Mouse (Mus musculus): ENCODE measurements around the gene Zic1. TPM values are rescaled to one million over a fixed set of nuclear protein-coding genes. Genes with fewer than 3 reads are reported as not detected.

Gene Zic1
- polyA plus RNA-seq, 1 experiment = not detected

DNA sequence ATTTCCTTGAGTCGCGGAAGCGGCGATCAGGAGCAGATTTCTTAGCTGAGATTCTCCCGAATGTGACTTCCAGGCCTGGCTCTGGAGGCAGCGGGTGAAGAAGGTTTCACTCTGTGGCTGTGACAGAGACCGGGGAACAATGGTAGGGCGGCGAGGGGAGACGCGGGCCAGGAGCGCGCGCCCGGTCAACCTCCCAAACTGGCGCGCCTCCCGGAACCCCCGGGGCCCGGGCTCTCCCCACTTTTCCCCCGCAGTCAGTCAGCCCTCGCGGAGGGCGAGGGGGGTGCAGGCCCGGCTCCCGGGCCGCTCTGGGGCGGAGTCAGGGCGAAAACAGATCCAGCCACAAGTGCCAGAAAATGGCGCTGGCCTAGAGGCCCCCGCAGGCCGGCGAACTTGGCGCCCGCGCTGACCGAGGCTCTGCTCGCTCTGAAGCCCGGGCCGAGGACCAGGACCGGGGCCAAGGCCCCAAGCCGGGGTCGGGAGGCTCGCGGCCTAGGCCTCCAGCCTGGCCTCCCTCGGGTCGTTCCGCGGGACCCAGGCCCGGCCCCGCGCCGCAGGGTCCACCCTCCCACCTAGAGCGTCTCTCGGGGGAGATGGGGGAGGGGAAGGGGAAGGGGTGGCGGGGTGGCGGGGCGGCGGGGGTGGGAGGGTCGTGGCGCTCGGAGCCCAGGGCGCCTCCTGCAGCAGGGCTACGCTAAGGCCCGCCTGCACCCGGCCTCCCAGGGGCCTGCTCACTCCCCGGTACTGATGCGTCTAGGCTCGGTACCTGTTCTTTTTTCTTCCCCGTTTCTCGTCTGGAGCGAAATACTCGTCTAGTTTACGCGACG lies 15.9 kb upstream of the Zic1 start:
- 2% methylated on average over 76 of the region's 76 CpGs for WGBS
- H3K4me1 ChIP-seq (ENCODE audit: control insufficient read depth, insufficient read depth, low read length) = peaks cover 21% of the 10 kb centered on the region
- peak overlapping the region; percentile 51 for H3K4me3 ChIP-seq (ENCODE audit: insufficient read depth, low read depth, low read length)
- no peak for TF ChIP-seq POLR2A (IDR thresholded peaks at IDR 0.05; ENCODE audit: insufficient read depth, low read depth, low read length)
- TF ChIP-seq CTCF (IDR thresholded peaks at IDR 0.05; ENCODE audit: insufficient read depth, low read depth, low read length) = no peak
- peak overlapping the region; percentile 65; the same call in 1 of the 2 replicates for H3K27ac ChIP-seq (ENCODE audit: insufficient read depth, low read depth, low read length)

DNA sequence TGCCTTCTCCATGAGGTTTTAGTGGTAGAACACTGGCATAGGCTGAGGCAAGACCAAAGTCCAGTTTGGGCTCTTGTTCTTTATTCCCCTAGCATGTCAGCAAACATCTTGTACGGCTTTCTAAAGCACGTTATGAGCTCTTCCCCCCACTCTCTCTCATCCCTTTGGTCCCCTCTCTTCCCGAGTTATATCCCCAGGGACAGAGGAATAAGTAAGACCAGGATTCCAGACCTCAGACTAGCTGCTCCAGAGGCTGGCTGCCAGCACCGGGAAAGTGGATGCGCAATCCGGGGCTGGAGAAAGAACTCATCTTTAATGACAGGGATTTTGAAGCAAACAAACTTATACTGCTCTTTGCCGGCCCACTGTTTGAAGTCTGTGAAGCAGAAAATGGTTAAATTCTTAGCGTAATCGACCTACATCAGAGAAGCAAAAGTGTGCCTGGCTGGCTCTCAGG lies 14.9 kb upstream of the Zic1 start:
- H3K27ac ChIP-seq (ENCODE audit: insufficient read depth, low read depth, low read length) = peak overlapping the region; percentile 81
- peak overlapping the region; percentile 0 for H3K4me3 ChIP-seq (ENCODE audit: insufficient read depth, low read depth, low read length)
- H3K4me1 ChIP-seq (ENCODE audit: control insufficient read depth, insufficient read depth, low read length) = peaks cover 21% of the 10 kb centered on the region
- 14% methylated on average over 9 of the region's 9 CpGs for WGBS
- TF ChIP-seq POLR2A (IDR thresholded peaks at IDR 0.05; ENCODE audit: insufficient read depth, low read depth, low read length) = no peak
- no peak for TF ChIP-seq CTCF (IDR thresholded peaks at IDR 0.05; ENCODE audit: insufficient read depth, low read depth, low read length)

DNA sequence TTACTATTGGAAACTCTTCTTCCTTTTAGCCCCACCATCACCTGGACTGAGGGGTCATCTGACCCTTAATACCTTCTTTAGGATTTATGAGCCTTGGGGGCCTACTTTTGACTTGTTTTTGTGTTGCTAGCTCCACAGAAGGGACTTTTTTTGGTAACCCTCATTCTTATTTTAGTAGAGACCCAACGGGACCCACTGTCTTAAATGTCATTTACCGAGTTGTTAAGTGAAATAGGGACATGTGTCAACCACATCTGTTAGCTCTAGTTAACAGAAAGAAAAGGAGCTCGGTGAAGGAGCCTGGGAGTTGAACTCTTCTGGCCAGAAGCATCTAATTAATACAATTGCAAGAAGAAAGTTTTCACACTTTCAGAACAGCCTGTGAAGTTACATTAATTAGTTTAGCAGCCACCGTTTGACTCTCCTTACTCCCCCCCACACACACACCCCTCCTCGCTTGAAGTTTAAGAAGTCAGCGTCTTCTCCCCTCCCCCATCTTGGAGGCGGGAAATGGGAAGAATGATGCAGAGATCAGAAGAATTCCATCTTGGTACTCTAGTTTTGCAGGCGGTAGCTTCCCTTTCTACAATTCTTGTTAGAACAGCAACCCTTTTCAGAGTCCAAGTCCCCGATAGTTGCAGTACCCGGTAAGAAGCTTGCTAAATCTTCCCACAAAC lies 14.3 kb upstream of the Zic1 start:
- Histone ChIP-seq H3K27ac (ENCODE audit: insufficient read depth, low read depth, low read length) (peak overlapping the region; percentile 81), H3K4me1 (ENCODE audit: control insufficient read depth, insufficient read depth, low read length) (peaks cover 21% of the 10 kb centered on the region), H3K4me3 (ENCODE audit: insufficient read depth, low read depth, low read length) (no peak overlapping the region)
- 23% methylated on average over 10 of the region's 10 CpGs for WGBS
- TF ChIP-seq POLR2A (IDR thresholded peaks at IDR 0.05; ENCODE audit: insufficient read depth, low read depth, low read length) = no peak
- no peak for TF ChIP-seq CTCF (IDR thresholded peaks at IDR 0.05; ENCODE audit: insufficient read depth, low read depth, low read length)

DNA sequence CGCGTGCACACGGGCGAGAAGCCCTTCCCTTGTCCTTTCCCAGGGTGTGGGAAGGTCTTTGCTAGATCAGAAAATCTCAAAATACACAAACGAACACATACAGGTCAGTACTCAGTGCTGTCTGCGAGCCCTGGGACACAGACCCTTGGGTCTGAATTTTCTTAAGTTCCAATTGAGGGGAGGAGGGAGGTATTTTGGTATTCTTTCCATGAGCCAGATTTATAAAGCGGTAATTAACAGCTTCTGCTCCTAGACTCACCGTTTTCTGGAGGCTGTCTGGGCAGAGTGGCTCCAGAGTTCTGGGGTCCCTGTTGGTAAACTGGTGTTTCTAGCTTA lies 13.7 kb upstream of the Zic1 start:
- H3K27ac ChIP-seq (ENCODE audit: insufficient read depth, low read depth, low read length) = peak overlapping the region; percentile 52
- H3K4me1 ChIP-seq (ENCODE audit: control insufficient read depth, insufficient read depth, low read length) = peaks cover 21% of the 10 kb centered on the region
- WGBS = 21% methylated on average over 8 of the region's 8 CpGs
- peak overlapping the region; percentile 31 for H3K4me3 ChIP-seq (ENCODE audit: insufficient read depth, low read depth, low read length)
- TF ChIP-seq POLR2A (IDR thresholded peaks at IDR 0.05; ENCODE audit: insufficient read depth, low read depth, low read length) (no peak), CTCF (IDR thresholded peaks at IDR 0.05; ENCODE audit: insufficient read depth, low read depth, low read length) (no peak)

DNA sequence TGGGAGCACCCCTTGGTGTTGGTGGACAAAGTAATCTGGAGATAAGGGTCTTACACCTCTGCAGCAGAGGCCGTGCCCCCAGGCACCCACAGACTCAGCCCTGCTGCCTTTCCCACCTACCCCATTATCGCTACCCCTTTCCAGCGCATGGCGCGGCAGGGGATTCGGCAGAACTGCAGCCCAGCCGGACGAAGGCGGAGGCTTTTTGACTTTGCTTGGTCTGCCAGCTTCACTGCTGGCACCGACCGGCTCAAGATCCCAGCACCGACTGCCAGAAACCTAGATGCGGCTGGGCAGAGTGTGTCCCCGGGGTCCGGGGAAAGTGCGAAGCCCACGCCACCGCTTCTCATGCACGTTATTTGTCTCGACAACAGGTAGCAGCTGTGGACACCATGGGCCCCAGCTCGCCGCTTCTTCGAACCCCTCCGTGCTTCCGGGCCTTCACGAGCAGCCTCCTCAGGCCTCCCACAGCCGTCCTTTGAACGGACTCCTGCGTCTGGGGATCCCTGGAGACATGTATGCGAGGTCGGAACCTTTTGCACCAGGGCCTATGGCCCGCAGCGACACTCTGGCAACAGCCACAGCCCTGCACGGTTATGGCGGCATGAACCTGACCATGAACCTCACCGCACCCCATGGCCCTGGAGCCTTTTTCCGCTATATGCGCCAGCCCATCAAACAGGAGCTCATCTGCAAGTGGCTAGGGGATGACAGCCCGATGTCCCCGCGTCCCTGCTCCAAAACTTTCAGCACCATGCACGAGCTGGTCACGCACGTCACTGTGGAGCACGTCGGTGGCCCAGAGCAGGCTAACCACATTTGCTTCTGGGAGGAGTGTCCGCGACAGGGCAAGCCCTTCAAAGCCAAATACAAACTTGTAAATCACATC lies 13.0 kb upstream of the Zic1 start:
- H3K27ac ChIP-seq (ENCODE audit: insufficient read depth, low read depth, low read length) = peak overlapping the region; percentile 52
- TF ChIP-seq POLR2A (IDR thresholded peaks at IDR 0.05; ENCODE audit: insufficient read depth, low read depth, low read length) = no peak
- TF ChIP-seq CTCF (IDR thresholded peaks at IDR 0.05; ENCODE audit: insufficient read depth, low read depth, low read length) = no peak
- WGBS = 10% methylated on average over 48 of the region's 48 CpGs
- peaks cover 17% of the 10 kb centered on the region for H3K4me1 ChIP-seq (ENCODE audit: control insufficient read depth, insufficient read depth, low read length)
- H3K4me3 ChIP-seq (ENCODE audit: insufficient read depth, low read depth, low read length) = peak overlapping the region; percentile 31

DNA sequence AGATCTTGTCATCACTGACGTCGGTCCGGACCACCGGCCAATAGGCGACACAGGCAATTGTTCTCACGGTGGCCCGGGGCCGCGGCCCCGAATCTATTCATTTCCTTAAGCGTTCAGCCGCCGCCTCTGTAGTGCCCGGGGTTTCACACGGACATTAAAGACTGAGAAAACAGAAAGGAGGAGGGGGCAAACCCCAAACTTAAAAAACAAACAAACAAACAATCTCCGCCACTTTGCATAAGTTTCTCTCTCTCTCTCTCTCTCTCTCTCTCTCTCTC lies 12.2 kb upstream of the Zic1 start:
- peak overlapping the region; percentile 31; the same call in 1 of the 2 replicates for H3K4me3 ChIP-seq (ENCODE audit: insufficient read depth, low read depth, low read length)
- under 1% methylated on average over 16 of the region's 16 CpGs for WGBS

DNA sequence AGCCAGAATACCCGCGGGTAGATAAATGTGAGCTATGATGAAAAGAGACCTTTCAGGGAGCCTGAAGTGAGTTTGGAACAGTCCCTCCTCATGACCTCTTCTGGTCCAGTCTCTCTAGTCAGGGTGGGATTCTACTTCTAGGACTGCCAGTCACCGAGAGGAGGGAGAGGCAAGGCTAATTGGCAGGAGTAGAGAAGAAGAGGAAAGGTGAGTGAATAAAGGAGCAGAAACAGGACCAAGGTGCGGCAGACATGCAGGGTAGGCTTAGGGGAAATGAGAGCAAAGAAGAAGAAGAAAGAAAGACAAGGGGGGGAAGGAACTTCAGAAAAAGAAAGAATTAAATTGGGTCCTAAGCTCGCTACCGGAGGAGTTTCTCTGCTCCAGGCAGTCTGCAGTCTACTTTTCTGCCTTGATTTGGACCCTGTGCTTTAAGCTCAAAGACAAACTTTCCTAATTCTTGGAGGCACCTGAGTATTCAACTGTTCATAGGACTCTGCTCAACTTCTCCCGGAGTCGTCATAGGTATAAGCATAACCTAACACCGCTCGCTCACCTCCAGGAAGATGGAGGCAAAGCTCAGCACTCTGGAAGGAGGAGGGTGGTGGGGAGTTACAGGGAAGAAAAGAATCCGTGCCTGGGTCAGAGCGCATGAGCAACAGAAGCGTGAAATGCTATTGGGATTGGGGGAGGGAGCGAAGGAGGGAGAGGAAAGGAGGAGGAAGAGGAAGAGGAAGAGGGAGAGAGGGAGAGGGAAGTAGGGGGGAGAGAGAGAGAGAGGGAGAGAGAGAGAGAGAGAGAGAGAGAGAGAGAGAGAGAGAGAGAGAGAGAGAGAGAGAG lies 11.6 kb upstream of the Zic1 start:
- peak overlapping the region; percentile 21; the same call in 1 of the 2 replicates for H3K4me3 ChIP-seq (ENCODE audit: insufficient read depth, low read depth, low read length)
- WGBS = 21% methylated on average over 14 of the region's 14 CpGs
- no peak for TF ChIP-seq POLR2A (IDR thresholded peaks at IDR 0.05; ENCODE audit: insufficient read depth, low read depth, low read length)
- TF ChIP-seq CTCF (IDR thresholded peaks at IDR 0.05; ENCODE audit: insufficient read depth, low read depth, low read length) = no peak
- H3K27ac ChIP-seq (ENCODE audit: insufficient read depth, low read depth, low read length) = peak overlapping the region; percentile 52; the same call in 1 of the 2 replicates
- H3K4me1 ChIP-seq (ENCODE audit: control insufficient read depth, insufficient read depth, low read length) = peaks cover 16% of the 10 kb centered on the region

More for the DNA sequence above, 12.2 kb upstream of the Zic1 start:
- Histone ChIP-seq H3K27ac (ENCODE audit: insufficient read depth, low read depth, low read length) (peak overlapping the region; percentile 52), H3K4me1 (ENCODE audit: control insufficient read depth, insufficient read depth, low read length) (peaks cover 16% of the 10 kb centered on the region)
- no peak for TF ChIP-seq CTCF (IDR thresholded peaks at IDR 0.05; ENCODE audit: insufficient read depth, low read depth, low read length)
- no peak for TF ChIP-seq POLR2A (IDR thresholded peaks at IDR 0.05; ENCODE audit: insufficient read depth, low read depth, low read length)

DNA sequence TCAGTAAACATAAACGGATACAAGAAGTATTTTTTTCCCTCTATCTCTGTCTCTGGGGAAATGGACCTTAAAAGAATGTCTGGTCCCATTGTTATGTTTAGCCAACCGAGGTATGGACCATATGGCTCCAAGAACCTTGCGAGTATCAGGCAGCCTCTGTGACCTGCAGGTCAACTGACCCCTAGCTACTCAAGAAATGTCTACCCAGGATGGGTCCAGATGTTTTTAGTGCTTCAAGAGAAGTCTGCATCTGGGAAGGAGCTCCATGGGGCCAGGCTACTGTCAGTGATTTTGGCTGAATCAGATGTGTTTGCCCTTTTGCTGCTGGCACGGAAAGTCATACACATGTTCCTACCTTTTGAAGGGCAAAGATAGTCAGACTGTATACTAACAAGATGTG lies 9.1 kb upstream of the Zic1 start:
- Histone ChIP-seq H3K27ac (ENCODE audit: insufficient read depth, low read depth, low read length) (no peak overlapping the region), H3K4me3 (ENCODE audit: insufficient read depth, low read depth, low read length) (no peak overlapping the region), H3K4me1 (ENCODE audit: control insufficient read depth, insufficient read depth, low read length) (peaks cover 11% of the 10 kb centered on the region)
- 59% methylated on average over 4 of the region's 4 CpGs for WGBS
- TF ChIP-seq CTCF (IDR thresholded peaks at IDR 0.05; ENCODE audit: insufficient read depth, low read depth, low read length) (no peak), POLR2A (IDR thresholded peaks at IDR 0.05; ENCODE audit: insufficient read depth, low read depth, low read length) (no peak)

All from olfactory bulb, adult 2 months (tissue).